Mouse (Mus musculus): Measurements from ENCODE around the gene Gm1043. TPM values are rescaled to one million over a fixed set of nuclear protein-coding genes. Genes with fewer than 3 reads are reported as not detected.
A peak's percentile ranks its signal among the peaks of the same experiment; 100 is the strongest.

The Gm1043 gene
- total RNA-seq, 2 experiments from 2014 or later = not detected

DNA sequence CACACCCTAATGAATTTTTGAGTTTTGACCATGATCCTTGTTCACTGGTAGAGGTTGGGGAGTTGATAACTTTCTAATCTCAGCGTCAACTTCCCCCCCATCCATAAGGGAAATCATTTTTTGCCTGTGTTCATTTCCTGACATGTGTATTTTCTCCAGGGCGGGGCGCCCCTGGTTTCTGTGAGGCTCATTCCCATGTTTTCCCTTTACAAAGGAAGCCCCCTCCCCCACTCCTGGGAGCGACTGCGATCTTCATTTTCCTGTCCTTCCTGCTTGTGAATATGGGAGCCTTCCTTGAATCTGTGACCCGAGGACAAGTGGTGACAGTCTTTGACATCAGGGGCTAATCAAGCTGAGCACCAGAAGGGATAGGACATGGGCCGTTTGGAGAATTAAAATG, 171.7 kb downstream of the Gm1043 start:
- no peak for DNase-seq
- intact Hi-C loops (cut with DNase I; ENCODE audit: low total_unique reads) = no loop called here

GRCm38 (mm10) chr5:37257243-37257642, 172.1 kb downstream of the Gm1043 start:
- peak; percentile 35 for DNase-seq
- intact Hi-C loops (cut with DNase I; ENCODE audit: low total_unique reads) = no loop called here

DNA sequence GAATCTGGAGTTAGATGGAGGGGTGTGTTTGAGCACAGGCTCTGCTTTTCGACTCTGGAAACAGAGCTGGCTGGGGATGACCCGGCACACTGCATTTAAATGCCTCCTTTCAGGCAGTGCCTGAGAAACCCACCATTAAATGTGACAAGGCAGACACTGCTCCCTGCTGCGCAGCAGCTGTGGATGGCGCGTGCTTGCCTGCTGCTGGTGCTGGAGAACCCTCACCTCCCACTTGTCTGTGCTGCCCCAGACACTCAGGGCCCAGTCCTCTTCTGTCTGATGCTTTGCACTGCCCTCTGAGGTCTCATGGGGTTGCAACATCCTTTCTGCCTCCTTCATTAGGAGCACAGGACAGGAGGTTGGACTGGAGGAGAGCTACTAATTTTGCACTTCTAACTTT, 176.6 kb downstream of the Gm1043 start:
- intact Hi-C loops (cut with DNase I; ENCODE audit: low total_unique reads) = no loop called here

DNA sequence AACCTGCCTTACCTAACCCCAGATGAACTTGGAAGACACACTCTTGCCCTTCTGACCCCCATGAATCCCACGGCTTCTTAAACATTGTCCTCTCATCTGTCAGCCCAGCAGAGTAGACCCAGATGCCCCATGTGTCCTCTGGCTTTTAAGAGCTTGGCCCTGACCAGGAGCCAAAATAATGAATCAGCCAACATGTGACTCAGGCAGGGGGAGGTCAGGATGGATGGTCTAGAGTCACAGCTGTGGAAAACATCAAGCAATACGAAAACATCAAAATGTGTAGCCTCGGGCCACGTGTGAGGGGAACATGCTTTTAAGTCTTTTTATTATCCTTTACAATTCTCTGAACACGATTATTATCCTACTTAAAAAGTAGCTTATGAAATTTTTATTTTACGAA, 178.6 kb downstream of the Gm1043 start:
- no peak for DNase-seq
- intact Hi-C loops (cut with DNase I; ENCODE audit: low total_unique reads) = no loop called here

More for the DNA sequence above, 176.6 kb downstream of the Gm1043 start:
- DNase-seq = no peak

Other genes starting within 250 kb of the Gm1043 start
- under 1 TPM; 0.24 to 0.70 TPM for gene Ppp2r2c, start 216.9 kb upstream of the Gm1043 start, total RNA-seq (2021)
- gene Wfs1, start 96.2 kb upstream of the Gm1043 start, total RNA-seq (2021) = 10 to 100 TPM; 36.3 to 45.9 TPM
- gene Crmp1, start 156.6 kb downstream of the Gm1043 start, total RNA-seq (2021) = 1 to 10 TPM in 1 of 2 experiments, under 1 TPM in 1; 0.58 to 1.0 TPM